12 mouse cellular contexts compared by ENCODE assay signal in genomic region chr11:61563939-61564338, GRCm38 (mm10). TPM values are rescaled to one million over a fixed set of nuclear protein-coding genes. Genes with fewer than 3 reads are reported as not detected.
DNase-seq lines count a peak whose midpoint lies in the region; ATAC-seq and TF ChIP-seq lines count a peak whose summit lies in the region.
"Had no signal": no experiment of that assay in that cellular context is flagged by ENCODE, and none has a peak within 500 bp of the region (broad histone marks: within the 10 kb centered on the region; RNA-seq: fewer than 3 reads in every experiment).

No protein-coding gene starts in this region.

- ATAC-seq in midbrain, embryonic 11.5 days (ENCODE audit: low FRiP score), result no peak
- ATAC-seq in midbrain, embryonic 15.5 days (replicated peaks), result no peak
- peak; percentile 87 for ATAC-seq in common myeloid progenitor, adult 5-6 weeks (replicated peaks; ENCODE audit: low read depth, poor library complexity, severe bottlenecking)
- ATAC-seq in midbrain, postnatal 0 days (ENCODE audit: low FRiP score), result no peak
- ATAC-seq: forebrain, embryonic 16.5 days had no signal

- no peaks in the 10 kb centered on the region for H3K36me3 ChIP-seq in midbrain, embryonic 11.5 days (ENCODE audit: control insufficient read depth, insufficient read depth, low read length)
- H3K36me3 ChIP-seq in midbrain, embryonic 15.5 days (replicated peaks), result no peaks in the 10 kb centered on the region
- H3K36me3 ChIP-seq in midbrain, postnatal 0 days (ENCODE audit: insufficient read depth, low read length), result no peaks in the 10 kb centered on the region
- H3K36me3 ChIP-seq: liver, embryonic 13.5 days had no signal

- DNase-seq in cerebellum, adult 2 months, result no peak
- DNase-seq in cerebellum, adult 11 months, result no peak
- peak; percentile 31 for DNase-seq in midbrain, embryonic 11.5 days (ENCODE audit: low spot score, missing footprints)
- DNase-seq in B cell, adult 2 months, result no peak
- no peak for DNase-seq in midbrain, postnatal 0 days (ENCODE audit: low spot score)
- no peak for DNase-seq in lung, adult 18-20 months
- DNase-seq: liver, embryonic 13.5 days had no signal

- no peak overlapping the region for H3K4me3 ChIP-seq in cerebellum, adult 2 months (replicated peaks; ENCODE audit: insufficient read depth, low read depth, low read length)
- no peak overlapping the region for H3K4me3 ChIP-seq in midbrain, embryonic 11.5 days (ENCODE audit: low read depth, low read length)
- no peak overlapping the region for H3K4me3 ChIP-seq in midbrain, embryonic 15.5 days
- H3K4me3 ChIP-seq in midbrain, postnatal 0 days (ENCODE audit: low read depth, low read length), result no peak overlapping the region
- H3K4me3 ChIP-seq: liver, embryonic 13.5 days had no signal

- TF ChIP-seq CTCF in cerebellum, adult 2 months (IDR thresholded peaks at IDR 0.05; ENCODE audit: borderline replicate concordance, insufficient read depth, low read depth, low read length), result no peak
- no peak for TF ChIP-seq CTCF in midbrain, postnatal 0 days (IDR thresholded peaks at IDR 0.05)

- TF ChIP-seq POLR2A in cerebellum, adult 2 months (IDR thresholded peaks at IDR 0.05; ENCODE audit: borderline replicate concordance, insufficient read depth, low read length), result no peak

- H3K4me2 ChIP-seq in midbrain, embryonic 11.5 days, result no peak overlapping the region
- H3K4me2 ChIP-seq in midbrain, embryonic 15.5 days, result no peak overlapping the region
- no peak overlapping the region for H3K4me2 ChIP-seq in midbrain, postnatal 0 days (ENCODE audit: low read depth, low read length, poor library complexity, severe bottlenecking)
- H3K4me2 ChIP-seq: hindbrain, embryonic 14.5 days; liver, embryonic 13.5 days had no signal

- H3K9me3 ChIP-seq in midbrain, embryonic 11.5 days (ENCODE audit: control insufficient read depth, low read length), result no peaks in the 10 kb centered on the region
- no peaks in the 10 kb centered on the region for H3K9me3 ChIP-seq in midbrain, embryonic 15.5 days
- no peaks in the 10 kb centered on the region for H3K9me3 ChIP-seq in midbrain, postnatal 0 days (ENCODE audit: low read length)
- H3K9me3 ChIP-seq: liver, embryonic 13.5 days had no signal

- WGBS in cerebellum, adult 2 months, result 30% methylated on average over 4 of the region's 4 CpGs
- 84% methylated on average over 4 of the region's 4 CpGs for WGBS in midbrain, embryonic 11.5 days
- 90% methylated on average over 4 of the region's 4 CpGs for WGBS in midbrain, embryonic 15.5 days
- 85% methylated on average over 4 of the region's 4 CpGs for WGBS in midbrain, postnatal 0 days

- no peak overlapping the region for H3K9ac ChIP-seq in midbrain, embryonic 11.5 days (ENCODE audit: low read length)
- H3K9ac ChIP-seq in midbrain, embryonic 15.5 days, result no peak overlapping the region
- H3K9ac ChIP-seq in midbrain, postnatal 0 days (replicated peaks; ENCODE audit: low read length, poor library complexity, severe bottlenecking), result no peak overlapping the region
- H3K9ac ChIP-seq: hindbrain, embryonic 14.5 days; liver, embryonic 13.5 days had no signal

- H3K27ac ChIP-seq in cerebellum, adult 2 months (ENCODE audit: insufficient read depth, low read length), result peak overlapping the region; percentile 89
- H3K27ac ChIP-seq in midbrain, embryonic 11.5 days (ENCODE audit: low read depth, low read length), result no peak overlapping the region
- no peak overlapping the region for H3K27ac ChIP-seq in midbrain, embryonic 15.5 days
- no peak overlapping the region for H3K27ac ChIP-seq in midbrain, postnatal 0 days (ENCODE audit: low read depth, low read length)
- H3K27ac ChIP-seq: hindbrain, embryonic 14.5 days; kidney, postnatal 0 days; liver, embryonic 13.5 days had no signal

- H3K27me3 ChIP-seq in cerebellum, adult 2 months (ENCODE audit: control insufficient read depth, insufficient read depth, low read length), result no peaks in the 10 kb centered on the region
- no peaks in the 10 kb centered on the region for H3K27me3 ChIP-seq in midbrain, embryonic 11.5 days (ENCODE audit: control insufficient read depth, insufficient read depth, low read length)
- no peaks in the 10 kb centered on the region for H3K27me3 ChIP-seq in midbrain, embryonic 15.5 days (replicated peaks)
- H3K27me3 ChIP-seq in midbrain, postnatal 0 days (ENCODE audit: insufficient read depth, low read length), result no peaks in the 10 kb centered on the region

- peaks cover 35% of the 10 kb centered on the region for H3K4me1 ChIP-seq in cerebellum, adult 2 months (ENCODE audit: control insufficient read depth, insufficient read depth, low read length)
- no peaks in the 10 kb centered on the region for H3K4me1 ChIP-seq in midbrain, embryonic 11.5 days (ENCODE audit: control insufficient read depth, insufficient read depth, low read length)
- no peaks in the 10 kb centered on the region for H3K4me1 ChIP-seq in midbrain, embryonic 15.5 days
- H3K4me1 ChIP-seq in midbrain, postnatal 0 days (ENCODE audit: insufficient read depth, low read length), result peaks cover 7% of the 10 kb centered on the region; the same call in 1 of the 2 replicates

RNA-seq across cellular contexts. Expression of gene Epn2, which starts 15.5 kb away (rescaled TPM):
- 123 and 132 TPM in 2 replicates for polyA plus RNA-seq in cerebellum, adult 2 months (2012; rRNA removed)
- polyA plus RNA-seq in midbrain, embryonic 11.5 days (2014; fragmentation: Nextera tagmentation; extraction: Ambion mirVana), result 28.5 and 29.9 TPM in 2 replicates
- polyA plus RNA-seq in midbrain, embryonic 15.5 days (2015; fragmentation: Nextera tagmentation; extraction: Ambion mirVana), result 76.2 and 78.3 TPM in 2 replicates
- 2.1 TPM in 1 of 2 replicates, not detected in the other for total RNA-seq in common myeloid progenitor, adult 5-6 weeks (2017)
- 74.3 and 86.4 TPM in 2 replicates for total RNA-seq in midbrain, postnatal 0 days (2014; rRNA removed)
- polyA plus RNA-seq in midbrain, postnatal 0 days (2015; fragmentation: Nextera tagmentation; extraction: Ambion mirVana), result 67.9 and 74.9 TPM in 2 replicates

RNA-seq across cellular contexts. Expression of gene B9d1, which starts 59.0 kb away (rescaled TPM):
- polyA plus RNA-seq in cerebellum, adult 2 months (2012; rRNA removed), result 36.2 and 40.7 TPM in 2 replicates
- 35.1 and 39.6 TPM in 2 replicates for polyA plus RNA-seq in midbrain, embryonic 11.5 days (2014; fragmentation: Nextera tagmentation; extraction: Ambion mirVana)
- polyA plus RNA-seq in midbrain, embryonic 15.5 days (2015; fragmentation: Nextera tagmentation; extraction: Ambion mirVana), result 34.9 and 38.9 TPM in 2 replicates
- total RNA-seq in common myeloid progenitor, adult 5-6 weeks (2017), result 1.3 and 3.1 TPM in 2 replicates
- 26.3 and 28.1 TPM in 2 replicates for total RNA-seq in midbrain, postnatal 0 days (2014; rRNA removed)
- 25.1 and 27.5 TPM in 2 replicates for polyA plus RNA-seq in midbrain, postnatal 0 days (2015; fragmentation: Nextera tagmentation; extraction: Ambion mirVana)
